Mouse (Mus musculus) lung, embryonic 14.5 days (tissue): ENCODE results near the gene 3110009E18Rik. TPM values are rescaled to one million over a fixed set of nuclear protein-coding genes. Genes with fewer than 3 reads are reported as not detected.

Experiments
- ATAC-seq: fragments of 200-750 bp; cut with Nextera tagmentation; 2 replicates; pipeline ENCODE4 v1.8.0; 2017; ENCODE audit warnings: mild to moderate bottlenecking, moderate TSS enrichment, moderate library complexity; ENCODE audit not compliant: insufficient read depth
- DNase-seq: peaks from one replicate; pipeline ENCODE4 v3.0.0-alpha.2; 2015
- H3K27ac ChIP-seq: fragments of 300-500 bp; sonication (generic); 2 replicates; pipeline ENCODE4 v1.5.1; 2014; ENCODE audit warnings: low read depth, mild to moderate bottlenecking, moderate library complexity
- H3K27me3 ChIP-seq: fragments of 300-500 bp; sonication (generic); 2 replicates; pipeline ENCODE4 v1.6.1; 2014; ENCODE audit warnings: low read length, control low read depth; ENCODE audit not compliant: insufficient read depth
- H3K36me3 ChIP-seq: fragments of 300-500 bp; sonication (generic); 2 replicates; pipeline ENCODE4 v1.6.1; 2014; ENCODE audit warnings: control low read depth; ENCODE audit not compliant: insufficient read depth
- H3K4me1 ChIP-seq: fragments of 300-500 bp; sonication (generic); 2 replicates; pipeline ENCODE4 v1.6.1; 2014; ENCODE audit warnings: antibody characterized with exemption, control low read depth; ENCODE audit not compliant: insufficient read depth
- H3K4me2 ChIP-seq: fragments of 300-500 bp; sonication (generic); 2 replicates; pipeline ENCODE4 v1.6.1; 2014; ENCODE audit warnings: mild to moderate bottlenecking
- H3K4me3 ChIP-seq: fragments of 300-500 bp; sonication (generic); 2 replicates; pipeline ENCODE4 v1.5.1; 2014; ENCODE audit warnings: low read depth, low read length
- H3K9ac ChIP-seq: fragments of 300-500 bp; sonication (generic); 2 replicates; pipeline ENCODE4 v1.6.1; 2014
- H3K9me3 ChIP-seq: fragments of 300-500 bp; sonication (generic); 2 replicates; pipeline ENCODE4 v1.6.1; 2016; ENCODE audit warnings: low read depth, low read length, control low read depth
- CTCF ChIP-seq: IDR thresholded peaks from 2 replicates; pipeline ENCODE4 v1.5.1; 2016; ENCODE audit warnings: antibody characterized with exemption, low read depth
- WGBS: fragments of 180-500 bp; shearing (Covaris S2); extraction: QIAGEN DNeasy Blood & Tissue Kit; methylation state at CpG from one replicate; pipeline ENCODE4 v1.1.7; 2014; 5-methylcytosine and 5-hydroxymethylcytosine counted together
- polyA plus RNA-seq: library from polyadenylated mRNA; unstranded; fragments of >200 nt; fragmentation: Nextera tagmentation; extraction: Ambion mirVana; gene quantifications from 2 replicates; pipeline ENCODE4 v1.2.1, GENCODE M21; 2014

3110009E18Rik gene
- polyA plus RNA-seq = 15.4 and 17.2 TPM in 2 replicates

DNA sequence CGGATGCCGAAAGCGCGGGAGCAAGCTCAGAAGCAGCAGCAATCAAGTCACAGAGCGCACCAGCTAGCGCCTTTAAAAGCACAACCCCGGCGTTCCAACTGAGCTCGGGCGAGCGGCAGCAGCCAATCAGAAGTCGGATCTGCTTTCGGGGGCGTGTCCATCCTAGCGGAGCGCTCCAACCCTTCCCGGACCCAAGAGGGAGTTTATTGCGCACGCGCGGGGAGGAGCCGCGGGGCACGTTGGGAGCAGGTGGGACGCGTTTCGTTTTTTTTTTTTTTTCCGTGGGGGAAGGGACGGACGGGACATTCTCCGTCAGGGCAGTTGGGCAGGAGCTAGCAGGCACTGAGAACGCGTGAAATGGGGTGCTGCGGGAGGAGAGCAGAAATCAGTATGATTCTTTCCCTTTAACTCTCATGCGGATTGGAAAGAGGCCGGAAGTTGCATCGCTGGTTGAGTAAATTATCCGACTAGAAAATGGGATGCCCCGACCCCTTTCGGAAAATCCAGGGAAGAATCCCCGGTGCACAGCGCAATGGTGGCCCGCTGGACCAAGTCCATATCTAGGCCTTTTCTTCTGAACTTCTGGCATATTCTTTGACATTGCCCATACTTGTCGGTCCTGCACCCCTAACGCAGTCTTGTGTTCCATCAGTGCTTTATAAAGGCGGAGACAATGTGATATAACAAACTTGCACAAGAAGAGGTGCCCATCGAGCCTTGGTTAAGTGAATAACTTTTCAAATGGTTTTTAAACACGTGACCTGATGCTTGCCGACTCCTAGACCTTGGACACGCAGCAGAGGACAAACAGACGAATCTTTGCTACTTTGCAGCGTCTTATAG, at the start of gene 3110009E18Rik, which contains the start of gene Dbi:
3110009E18Rik (plus strand) TSS at position 219 of the 843 bp plus-strand sequence.
Dbi (minus strand) TSS at position 110 of the 843 bp plus-strand sequence.
- Histone ChIP-seq H3K4me3 (peak within 1 kb of the TSS; percentile 59), H3K36me3 (peaks cover 20% of the 10 kb centered on the region), H3K27me3 (no peaks in the 10 kb centered on the region), H3K4me1 (peaks cover 5% of the 10 kb centered on the region; the same call in 1 of the 2 replicates), H3K4me2 (peak within 1 kb of the TSS; percentile 62), H3K27ac (peak within 1 kb of the TSS; percentile 95), H3K9ac (peak within 1 kb of the TSS; percentile 58), H3K9me3 (no peaks in the 10 kb centered on the region)
- TF ChIP-seq CTCF = peak; percentile 16
- DNase-seq (peak; percentile 100), ATAC-seq (peak; percentile 94)
- 2% methylated on average over 52 of the region's 52 CpGs for WGBS

GRCm38 (mm10) chr1:120072900-120073299, 48.1 kb upstream of the 3110009E18Rik start:
- Histone ChIP-seq H3K4me3 (peak overlapping the region; percentile 37), H3K4me2 (peak overlapping the region; percentile 84), H3K36me3 (no peaks in the 10 kb centered on the region), H3K9ac (peak overlapping the region; percentile 20; the same call in 1 of the 2 replicates), H3K27me3 (no peaks in the 10 kb centered on the region), H3K4me1 (peaks cover 4% of the 10 kb centered on the region), H3K9me3 (no peaks in the 10 kb centered on the region), H3K27ac (no peak overlapping the region)
- 5% methylated on average over 16 of the region's 16 CpGs for WGBS
- DNase-seq (peak; percentile 63), ATAC-seq (no peak)
- TF ChIP-seq CTCF = no peak

GRCm38 (mm10) chr1:120073519-120074306, 47.3 kb upstream of the 3110009E18Rik start, which contains the start of gene Tmem37:
Gene Tmem37 (minus strand): TSS chr1:120074074.
- Histone ChIP-seq H3K4me2 (peak within 1 kb of the TSS; percentile 84), H3K4me1 (peaks cover 4% of the 10 kb centered on the region), H3K27ac (no peak within 1 kb of the TSS), H3K9me3 (no peaks in the 10 kb centered on the region), H3K27me3 (no peaks in the 10 kb centered on the region), H3K4me3 (peak within 1 kb of the TSS; percentile 37), H3K36me3 (no peaks in the 10 kb centered on the region), H3K9ac (peak within 1 kb of the TSS; percentile 33; the same call in 1 of the 2 replicates)
- no peak for TF ChIP-seq CTCF
- peak; percentile 82 for ATAC-seq
- peak; percentile 79 for DNase-seq
- 2% methylated on average over 40 of the region's 40 CpGs for WGBS

GRCm38 (mm10) chr1:120074307-120074702, 46.7 kb upstream of the 3110009E18Rik start:
- no peaks in the 10 kb centered on the region for H3K36me3 ChIP-seq
- H3K9ac ChIP-seq = no peak overlapping the region
- peak overlapping the region; percentile 37 for H3K4me3 ChIP-seq
- peaks cover 4% of the 10 kb centered on the region for H3K4me1 ChIP-seq
- no peak for DNase-seq
- peak overlapping the region; percentile 84 for H3K4me2 ChIP-seq
- H3K27me3 ChIP-seq = no peaks in the 10 kb centered on the region
- WGBS = 28% methylated on average over 4 of the region's 4 CpGs
- ATAC-seq = no peak
- no peak overlapping the region for H3K27ac ChIP-seq
- no peaks in the 10 kb centered on the region for H3K9me3 ChIP-seq
- TF ChIP-seq CTCF = no peak

- no peak for TF ChIP-seq CTCF
- H3K9me3 ChIP-seq = no peaks in the 10 kb centered on the region
- no peak overlapping the region for H3K9ac ChIP-seq
- no peak overlapping the region for H3K4me2 ChIP-seq
- ATAC-seq (no peak), DNase-seq (no peak)
- no peaks in the 10 kb centered on the region for H3K27me3 ChIP-seq
- H3K27ac ChIP-seq = no peak overlapping the region
- WGBS = 71% methylated on average over 4 of the region's 4 CpGs
- peaks cover 4% of the 10 kb centered on the region for H3K4me1 ChIP-seq
- H3K36me3 ChIP-seq = no peaks in the 10 kb centered on the region
- H3K4me3 ChIP-seq = no peak overlapping the region
These were observed 46.1 kb upstream of the 3110009E18Rik start for GRCm38 (mm10) chr1:120074931-120075330.

GRCm38 (mm10) chr1:120075507-120075906, 45.5 kb upstream of the 3110009E18Rik start:
- Histone ChIP-seq H3K9ac (no peak overlapping the region), H3K4me2 (no peak overlapping the region), H3K36me3 (no peaks in the 10 kb centered on the region), H3K9me3 (no peaks in the 10 kb centered on the region), H3K4me3 (no peak overlapping the region), H3K27me3 (no peaks in the 10 kb centered on the region), H3K4me1 (peaks cover 4% of the 10 kb centered on the region), H3K27ac (no peak overlapping the region)
- ATAC-seq (no peak), DNase-seq (no peak)
- TF ChIP-seq CTCF = no peak
- 60% methylated on average over 5 of the region's 5 CpGs for WGBS
